8 mouse cellular contexts compared by ENCODE assay signal in the genomic region with DNA sequence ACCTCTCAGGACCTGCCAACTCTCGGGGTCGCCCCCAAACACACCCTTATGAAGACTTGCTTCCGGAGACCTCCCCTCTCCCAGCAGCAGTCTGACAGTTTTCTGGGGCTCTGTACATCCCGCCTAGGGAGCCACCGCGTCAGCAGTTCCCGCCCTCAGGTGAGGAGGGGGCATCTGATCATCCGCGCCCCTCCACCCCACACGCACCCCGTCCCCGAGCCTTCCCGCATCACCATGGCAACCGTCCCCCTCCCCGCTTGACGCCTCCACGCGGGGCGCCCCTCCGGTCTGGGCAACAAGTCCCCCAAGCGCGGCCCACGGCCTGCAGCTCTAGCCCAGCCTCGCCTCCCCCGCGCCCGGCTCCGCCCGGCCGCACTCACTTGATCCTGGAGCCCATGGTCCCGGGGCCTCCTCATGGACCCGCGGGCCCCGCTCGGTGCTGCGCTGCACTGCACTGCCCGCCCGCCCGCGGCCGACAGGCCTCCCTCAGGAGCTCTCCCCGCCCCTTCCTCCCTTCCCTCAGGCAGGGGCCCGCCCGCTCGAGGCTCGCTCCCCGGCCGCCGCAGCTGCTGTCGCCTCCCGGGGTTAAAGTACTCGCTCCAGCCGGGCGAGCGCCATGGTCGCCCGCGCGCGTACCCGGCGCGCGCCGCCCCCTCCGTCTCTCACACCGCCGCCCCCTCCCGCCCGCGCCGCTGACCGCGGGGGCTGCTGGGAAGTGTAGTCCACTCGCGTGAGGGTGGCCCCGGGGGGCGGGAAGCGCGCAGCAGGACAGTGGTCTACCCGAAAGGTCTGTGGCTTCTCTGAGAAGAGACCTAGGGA. TPM values are rescaled to one million over a fixed set of nuclear protein-coding genes. Genes with fewer than 3 reads are reported as not detected.
DNase-seq lines count a peak whose midpoint lies in the region; ATAC-seq and TF ChIP-seq lines count a peak whose summit lies in the region.

Gene Dennd1a, minus strand, starts transcription at position 658 of the 819 bp plus-strand sequence.

- TF ChIP-seq CTCF in G1E (IDR thresholded peaks at IDR 0.05; ENCODE audit: low read depth, low read length) = no peak
- peak; percentile 35 for TF ChIP-seq CTCF in forebrain, postnatal 0 days (IDR thresholded peaks at IDR 0.05; ENCODE audit: low read depth)

- H3K9me3 ChIP-seq in G1E (replicated peaks) = no peaks in the 10 kb centered on the region
- no peaks in the 10 kb centered on the region for H3K9me3 ChIP-seq in forebrain, postnatal 0 days (ENCODE audit: low read length)
- H3K9me3 ChIP-seq in lung, embryonic 15.5 days = no peaks in the 10 kb centered on the region

- peak within 1 kb of the TSS; percentile 93 for H3K9ac ChIP-seq in forebrain, postnatal 0 days
- H3K9ac ChIP-seq in lung, embryonic 15.5 days = peak within 1 kb of the TSS; percentile 90

- no peaks in the 10 kb centered on the region for H3K27me3 ChIP-seq in G1E (ENCODE audit: insufficient read depth, low read length)
- H3K27me3 ChIP-seq in forebrain, postnatal 0 days (ENCODE audit: insufficient read depth, low read length) = no peaks in the 10 kb centered on the region
- 0 out of 2 replicates have a peak, but pooled peaks cover 2% of the 10 kb centered on the region for H3K27me3 ChIP-seq in lung, embryonic 15.5 days

- WGBS in forebrain, postnatal 0 days = 1% methylated on average over 70 of the region's 81 CpGs
- under 1% methylated on average over 80 of the region's 81 CpGs for WGBS in lung, embryonic 15.5 days

- H3K4me2 ChIP-seq in forebrain, postnatal 0 days (ENCODE audit: low read depth) = peak within 1 kb of the TSS; percentile 62
- H3K4me2 ChIP-seq in lung, embryonic 15.5 days = peak within 1 kb of the TSS; percentile 68

- peaks cover 14% of the 10 kb centered on the region for H3K36me3 ChIP-seq in G1E (replicated peaks)
- no peaks in the 10 kb centered on the region for H3K36me3 ChIP-seq in forebrain, postnatal 0 days (ENCODE audit: insufficient read depth)
- no peaks in the 10 kb centered on the region for H3K36me3 ChIP-seq in lung, embryonic 15.5 days

- peaks cover 39% of the 10 kb centered on the region for H3K4me1 ChIP-seq in G1E (ENCODE audit: insufficient read depth, low read depth, low read length)
- peaks cover 8% of the 10 kb centered on the region for H3K4me1 ChIP-seq in forebrain, postnatal 0 days (ENCODE audit: insufficient read depth)
- H3K4me1 ChIP-seq in lung, embryonic 15.5 days = peaks cover 11% of the 10 kb centered on the region

- peak; percentile 81 for DNase-seq in G1E (ENCODE audit: low spot score)
- peak; percentile 84 to 90 for DNase-seq in cerebellum, adult 18-20 months
- peak; percentile 90 for DNase-seq in forebrain, postnatal 0 days
- DNase-seq in heart, postnatal 4 days = peak; percentile 88
- DNase-seq in layer of hippocampus, adult 8-10 months (ENCODE audit: low spot score in 2 of 2) = peak; percentile 73 to 74
- DNase-seq in ovary, adult 18-20 months (ENCODE audit: low spot score) = peak; percentile 86
- peak; percentile 91 for DNase-seq in thymus, postnatal 0 days (ENCODE audit: low spot score)

- ATAC-seq in G1E (ENCODE audit: extremely low read depth, insufficient number of reproducible peaks, low FRiP score, poor library complexity, severe bottlenecking) = peak; percentile 71
- peak; percentile 95 for ATAC-seq in forebrain, postnatal 0 days
- ATAC-seq in lung, embryonic 15.5 days (ENCODE audit: borderline replicate concordance, extremely low read depth, low FRiP score, low TSS enrichment) = peak; percentile 97

- H3K4me3 ChIP-seq in G1E (ENCODE audit: low read depth, low read length) = peak within 1 kb of the TSS; percentile 97
- H3K4me3 ChIP-seq in forebrain, postnatal 0 days (ENCODE audit: low read depth, low read length) = peak within 1 kb of the TSS; percentile 67
- peak within 1 kb of the TSS; percentile 96 for H3K4me3 ChIP-seq in lung, embryonic 15.5 days

- peak within 1 kb of the TSS; percentile 80 for H3K27ac ChIP-seq in forebrain, postnatal 0 days (ENCODE audit: low read depth, low read length)
- peak within 1 kb of the TSS; percentile 92 for H3K27ac ChIP-seq in lung, embryonic 15.5 days

RNA-seq across cellular contexts. Expression of gene Dennd1a, which starts in this region (rescaled TPM):
- total RNA-seq in G1E (2014; fragmentation: Nextera tagmentation) (64.9 and 78.7 TPM in 2 replicates), G1E (2017) (24.2 and 25.5 TPM in 2 replicates)
- 71.0 and 80.8 TPM in 2 replicates for polyA plus RNA-seq in G1E (2012)
- total RNA-seq in forebrain, postnatal 0 days (2014; rRNA removed) = 39.8 and 52.1 TPM in 2 replicates
- 14.1 and 16.7 TPM in 2 replicates for polyA plus RNA-seq in forebrain, postnatal 0 days (2015; fragmentation: Nextera tagmentation; extraction: Ambion mirVana)
- 10 to 100 TPM; 31.3 to 31.6 TPM for total RNA-seq in heart, postnatal 4 days (2021)
- 10 to 100 TPM; 70.3 to 95.1 (median 85.8) TPM for total RNA-seq in layer of hippocampus, adult 8-10 months (2022)
- 9.9 and 12.0 TPM in 2 replicates for polyA plus RNA-seq in lung, embryonic 15.5 days (2015; fragmentation: Nextera tagmentation; extraction: Ambion mirVana)
- polyA plus RNA-seq in thymus, postnatal 0 days (2015; fragmentation: Nextera tagmentation; extraction: Ambion mirVana) = 9.1 and 9.9 TPM in 2 replicates

Comparison
In these comparisons a context has a peak if more than half of its experiments do, and no peak if none do; other contexts are left out.
1. Peak in every context shown above with its lines: DNase-seq, ATAC-seq, H3K4me3 ChIP-seq and H3K27ac ChIP-seq.